Mouse (Mus musculus): Measurements from ENCODE around the gene Pknox2.

Pknox2 gene

DNA sequence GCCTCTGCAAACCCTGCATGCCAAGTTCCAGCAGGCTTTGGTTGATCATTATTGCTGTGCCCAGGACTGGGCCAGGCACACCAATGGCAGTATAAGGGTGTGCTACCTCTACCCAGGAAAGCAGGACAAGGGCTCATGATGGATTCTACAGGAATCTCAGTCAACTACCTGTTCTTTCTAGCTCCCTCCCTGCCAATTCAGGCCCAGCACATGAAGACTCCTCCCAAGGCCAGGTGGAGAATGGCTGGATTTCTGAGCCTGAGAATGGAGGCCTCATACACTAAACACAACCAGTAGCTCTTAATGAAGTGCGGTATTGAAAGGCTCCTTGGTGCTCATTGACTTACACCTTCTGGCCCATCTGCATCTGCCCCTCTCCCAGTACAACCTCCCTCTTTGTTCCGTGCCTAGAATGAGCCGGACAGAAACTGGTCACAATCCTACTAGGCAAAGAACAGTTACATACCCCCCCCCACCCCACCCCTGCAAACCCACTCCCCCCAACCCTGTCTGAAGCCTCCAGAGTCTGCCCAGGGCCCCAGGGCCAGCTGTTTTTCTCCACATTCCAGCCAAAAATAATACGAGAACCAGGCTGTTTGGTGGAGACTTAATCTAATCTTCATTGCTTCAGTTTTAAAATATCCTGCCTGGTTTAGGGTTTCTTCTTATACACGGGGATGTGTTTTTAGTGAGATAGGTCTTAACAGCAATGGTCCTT, 6.6 kb downstream of the Pknox2 start:
- no peak for DNase-seq (ENCODE audit: low spot score in 2 of 2)

DNA sequence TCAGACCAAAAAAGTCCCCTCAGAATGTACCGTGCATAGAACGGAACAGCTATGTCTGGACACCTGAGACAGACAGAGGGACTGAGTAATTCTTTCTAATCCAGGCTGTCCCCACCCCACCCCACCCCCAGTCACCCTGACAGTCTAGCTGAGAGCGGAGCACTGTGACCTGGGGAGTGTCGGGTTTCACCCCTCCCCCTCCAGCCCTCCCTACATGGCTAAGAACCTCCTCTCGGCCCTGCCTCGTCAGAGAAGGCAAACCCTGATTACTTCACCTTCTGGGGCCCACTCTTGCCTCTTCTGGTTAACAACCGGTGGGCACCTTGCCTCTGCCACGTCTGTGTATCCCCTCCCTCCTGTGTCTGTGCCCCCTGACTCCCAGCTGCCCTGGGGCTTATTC, 7.7 kb downstream of the Pknox2 start:
- no peak for DNase-seq (ENCODE audit: low spot score in 2 of 2)

DNA sequence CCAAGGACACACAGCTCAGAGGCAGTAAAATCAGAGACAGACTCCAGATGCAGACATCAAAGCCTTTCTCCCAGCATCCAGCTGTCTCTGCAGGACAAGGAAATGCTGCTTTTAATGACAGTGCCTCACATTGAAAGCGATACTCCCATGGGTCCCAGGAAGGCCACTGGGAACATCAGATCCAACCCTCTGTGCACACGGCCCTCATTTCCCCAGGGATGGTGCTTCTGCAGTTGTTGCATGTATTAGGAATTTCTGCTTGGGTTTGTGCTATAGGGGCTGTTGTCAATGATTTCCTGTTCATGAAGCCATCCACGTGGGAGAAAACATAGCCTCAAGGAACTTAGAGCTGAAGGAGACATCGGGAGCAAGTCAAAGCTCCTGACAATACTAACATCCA, 8.3 kb downstream of the Pknox2 start:
- no peak for DNase-seq (ENCODE audit: low spot score in 2 of 2)

DNA sequence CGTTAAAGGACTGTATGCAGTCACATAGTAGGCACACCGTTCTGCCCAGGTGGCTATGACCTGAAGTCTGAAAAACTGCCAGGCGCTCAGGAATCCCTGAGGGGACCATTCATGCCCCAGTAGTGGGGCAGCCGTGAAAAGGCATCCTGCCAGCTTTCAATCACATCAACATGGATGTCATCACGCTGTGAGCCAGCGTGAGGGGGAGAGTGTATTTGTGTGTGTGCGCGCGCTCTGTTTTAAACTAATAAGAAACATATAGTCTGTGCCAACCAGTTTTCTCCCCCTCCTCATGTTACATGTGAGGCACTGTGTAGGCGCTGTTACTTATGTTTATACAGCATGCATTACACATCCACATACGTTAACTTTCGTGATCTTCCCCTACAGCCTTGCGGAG, 10.9 kb downstream of the Pknox2 start:
- DNase-seq (ENCODE audit: low spot score in 2 of 2) = no peak

DNA sequence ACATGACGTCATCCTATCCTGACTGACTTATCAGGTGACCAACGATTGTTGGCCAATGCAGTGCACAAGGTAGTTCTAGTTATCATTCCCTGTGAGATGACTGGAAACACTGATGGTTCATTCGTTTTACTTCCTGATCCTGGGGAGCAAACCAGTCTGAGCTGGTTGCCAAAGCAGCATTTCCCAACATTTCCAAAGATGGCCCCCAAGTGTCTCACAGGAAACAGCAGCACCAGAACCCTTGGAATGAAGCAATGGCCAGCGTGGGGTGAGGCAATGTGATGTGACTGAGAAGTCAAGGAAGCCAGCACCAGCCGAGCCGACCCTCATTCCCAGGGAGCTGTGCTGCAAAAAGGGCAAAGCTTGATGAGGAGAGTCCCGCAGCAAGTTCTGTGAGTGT, 13.7 kb downstream of the Pknox2 start:
- DNase-seq (ENCODE audit: low spot score in 2 of 2) = no peak

DNA sequence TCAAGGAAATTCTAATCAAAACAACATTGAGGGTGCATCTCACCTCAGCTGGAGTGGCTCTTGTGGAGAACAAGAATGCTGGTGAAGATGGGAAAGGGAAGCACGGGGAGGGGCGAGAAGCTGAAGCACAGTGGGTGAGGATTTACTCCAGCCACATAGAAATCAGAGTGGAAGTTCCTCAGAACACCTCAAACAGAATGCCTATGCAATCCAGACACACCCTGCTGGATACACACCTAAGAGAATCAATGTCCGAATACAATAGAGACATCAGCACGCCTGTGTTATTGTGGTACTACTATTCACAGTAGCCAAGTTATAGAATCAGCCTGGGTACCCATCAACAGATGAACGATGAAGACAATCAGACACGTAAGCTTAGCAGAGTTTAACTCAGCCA, 18.2 kb downstream of the Pknox2 start:
- DNase-seq (ENCODE audit: low spot score in 2 of 2) = no peak

DNA sequence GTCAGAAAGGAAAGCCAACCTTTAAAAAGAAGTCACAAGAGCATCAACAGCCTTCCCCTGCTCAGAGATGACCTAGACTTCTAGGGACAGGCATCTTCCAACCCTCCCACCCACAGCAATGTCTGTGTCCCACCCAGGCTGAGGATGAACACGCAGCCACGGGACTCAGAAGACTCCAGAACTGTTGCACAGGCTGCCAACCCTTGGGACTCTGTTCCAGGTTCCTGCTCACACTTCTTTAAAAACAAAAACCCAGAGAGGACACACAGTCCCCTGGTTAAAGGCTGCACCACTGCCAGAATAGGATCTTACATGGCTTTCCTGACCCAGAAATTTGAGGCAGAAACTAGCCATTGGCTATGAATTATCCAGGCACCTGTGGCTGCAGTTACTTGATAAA, 21.0 kb downstream of the Pknox2 start:
- no peak for DNase-seq (ENCODE audit: low spot score in 2 of 2)

DNA sequence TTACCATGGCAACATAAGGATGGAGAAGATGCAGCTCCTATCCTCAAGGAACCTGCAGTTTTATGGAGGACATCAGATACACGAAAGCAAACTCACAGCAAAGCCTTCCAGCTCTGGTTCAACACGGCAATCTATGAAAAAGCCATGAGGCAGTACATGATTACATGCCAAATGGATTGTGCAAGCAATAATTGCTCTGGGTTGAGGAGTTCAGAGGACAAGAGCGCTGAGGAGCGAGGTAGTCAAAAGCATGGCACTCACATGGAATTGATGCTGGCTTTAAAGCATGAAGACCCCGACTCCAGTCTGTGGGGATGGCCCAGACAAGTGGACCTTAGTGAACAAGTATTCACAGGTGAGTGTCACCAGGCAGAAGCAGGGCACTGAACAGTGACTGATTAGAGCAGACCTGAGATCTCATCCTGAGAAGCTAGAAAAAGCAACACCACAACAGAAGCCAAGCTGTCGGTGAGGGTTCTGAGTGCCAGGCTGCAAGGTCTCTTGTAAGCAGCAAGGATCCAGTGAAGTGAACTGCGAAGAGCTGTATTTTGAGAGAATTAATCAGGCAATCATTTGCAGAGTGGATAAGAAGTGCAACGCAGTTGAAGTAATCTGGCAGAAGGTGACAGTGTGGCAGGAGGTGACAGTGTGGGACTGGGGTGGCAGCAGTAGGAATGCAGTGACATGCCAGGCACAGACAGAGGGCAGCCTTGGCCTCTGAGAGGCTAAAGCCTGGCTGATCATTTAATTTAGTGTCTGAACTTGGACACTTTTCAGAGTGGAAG, 22.3 kb downstream of the Pknox2 start:
- DNase-seq (ENCODE audit: low spot score in 2 of 2) = no peak

DNA sequence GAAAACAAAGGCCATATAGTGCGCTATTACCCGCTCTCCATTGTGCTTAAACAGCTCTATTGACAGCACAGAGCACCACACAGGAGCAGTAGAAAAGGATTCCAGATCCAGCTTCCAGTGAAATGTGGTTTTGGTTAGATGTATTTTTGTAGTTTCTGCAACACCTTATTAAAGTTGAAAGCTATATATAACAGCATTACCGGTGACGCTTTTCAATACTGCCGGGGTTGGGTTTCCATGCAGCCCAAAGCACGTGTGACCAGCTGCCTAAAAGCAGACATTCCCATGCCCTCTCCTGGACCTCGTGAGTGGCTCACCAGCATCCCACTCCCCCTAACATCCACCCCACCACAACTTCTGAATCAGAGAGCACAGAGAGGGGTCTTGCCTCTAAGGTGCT, 23.8 kb downstream of the Pknox2 start:
- DNase-seq (ENCODE audit: low spot score in 2 of 2) = no peak

DNA sequence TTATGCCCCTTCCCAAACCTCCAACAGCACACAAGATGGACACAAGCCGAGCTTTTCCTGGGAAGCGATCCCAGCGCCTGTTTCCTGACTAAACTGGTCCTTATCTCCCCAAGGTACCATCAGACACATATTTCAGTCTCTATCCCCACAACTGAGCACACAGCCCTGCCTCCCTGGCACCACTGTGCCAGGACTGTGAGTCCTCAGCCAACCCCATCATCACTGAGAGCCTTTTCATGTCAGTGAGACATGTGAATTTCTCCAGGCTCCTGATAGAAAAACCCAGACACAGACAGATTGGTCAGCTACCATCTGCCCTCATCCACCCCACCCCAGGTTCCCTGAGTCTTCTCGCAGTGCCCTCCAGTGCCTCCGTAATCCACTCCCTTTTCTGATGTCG, 24.2 kb downstream of the Pknox2 start:
- no peak for DNase-seq (ENCODE audit: low spot score in 2 of 2)

DNA sequence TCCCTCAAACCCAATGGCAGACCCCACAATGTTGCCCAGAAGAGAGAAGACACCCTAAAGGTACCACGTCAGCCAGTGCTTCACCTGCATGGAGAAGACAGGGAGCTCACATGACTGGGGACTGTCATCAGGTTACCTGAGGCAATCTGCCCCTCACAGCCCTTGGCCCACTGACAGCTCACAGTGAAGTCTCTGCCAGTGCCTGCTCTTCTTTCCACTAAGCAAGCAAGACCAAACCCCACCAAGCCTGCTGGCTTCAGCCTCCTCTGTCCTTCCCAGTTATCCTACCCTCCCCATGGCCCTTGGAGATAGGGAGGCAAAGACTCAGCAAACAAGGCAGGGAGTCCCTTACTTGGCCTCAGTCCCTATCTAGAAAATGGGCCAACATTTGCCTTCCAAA, 24.8 kb downstream of the Pknox2 start:
- DNase-seq (ENCODE audit: low spot score in 2 of 2) = no peak

DNA sequence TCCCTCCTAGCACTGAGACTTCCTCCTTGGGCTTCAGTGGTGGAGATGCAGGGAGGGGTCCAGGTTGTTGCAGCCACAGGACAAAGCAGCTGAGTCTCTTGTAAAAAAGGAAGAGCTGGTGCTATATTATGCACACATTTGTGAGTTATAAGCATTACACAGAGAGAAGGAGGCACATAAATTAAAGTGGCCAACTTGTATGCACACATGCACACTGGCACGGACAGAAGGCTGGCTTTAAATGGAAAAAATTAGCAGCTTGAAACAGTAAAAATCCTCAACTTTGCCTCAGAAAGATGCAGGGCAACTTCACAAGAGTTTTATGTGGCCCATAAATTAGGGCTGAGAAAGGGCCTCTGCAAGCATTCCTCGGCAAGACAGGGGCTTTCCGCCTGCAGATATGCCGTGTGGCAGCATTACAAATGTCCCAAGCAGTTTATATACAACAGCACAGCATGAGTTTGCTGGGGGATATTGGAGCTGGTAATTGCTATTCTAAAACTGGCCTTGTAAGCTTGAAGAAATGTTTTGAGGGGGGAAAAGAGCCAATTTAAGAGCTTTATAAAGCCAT, 25.4 kb downstream of the Pknox2 start:
- no peak for DNase-seq (ENCODE audit: low spot score in 2 of 2)

DNA sequence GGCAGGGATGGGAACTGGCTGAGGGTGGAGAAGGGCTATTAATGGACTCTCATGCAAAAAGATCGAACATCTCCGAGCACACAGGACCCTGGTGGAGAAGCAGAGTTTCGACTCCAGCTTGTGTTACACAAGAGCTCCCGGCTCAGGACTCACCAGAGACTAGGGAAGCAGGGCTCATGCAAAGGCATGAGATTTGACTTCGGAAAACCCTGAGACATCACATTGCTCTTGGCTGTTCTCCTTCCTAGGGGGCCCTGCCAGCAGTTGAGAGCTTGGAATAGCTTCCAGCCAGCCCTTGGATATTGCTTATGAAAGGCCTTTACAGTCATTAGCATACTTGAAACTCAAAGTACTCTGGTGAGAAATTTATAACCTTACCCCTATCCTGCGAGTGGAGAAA, 26.4 kb downstream of the Pknox2 start:
- no peak for DNase-seq (ENCODE audit: low spot score in 2 of 2)

DNA sequence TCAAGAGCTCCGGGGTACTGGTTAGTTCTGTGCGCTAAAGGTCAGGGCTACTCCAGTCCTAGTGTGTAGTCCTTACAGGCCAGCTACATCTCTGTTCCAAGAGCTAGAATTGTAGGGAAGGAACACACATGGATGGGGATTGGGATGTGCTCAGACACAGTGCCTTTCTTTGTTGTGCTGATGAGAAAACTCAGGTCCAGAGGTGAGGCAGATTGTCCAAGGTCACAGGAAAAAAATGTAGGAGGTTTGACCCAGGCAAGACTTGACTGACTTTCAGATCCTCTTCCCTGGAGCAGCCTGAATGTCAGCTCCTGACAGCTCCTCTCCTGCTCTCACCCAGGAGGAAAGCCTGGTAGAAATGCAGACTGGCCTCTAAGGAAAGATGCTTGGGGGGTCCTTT, 29.7 kb downstream of the Pknox2 start:
- no peak for DNase-seq (ENCODE audit: low spot score in 2 of 2)

DNA sequence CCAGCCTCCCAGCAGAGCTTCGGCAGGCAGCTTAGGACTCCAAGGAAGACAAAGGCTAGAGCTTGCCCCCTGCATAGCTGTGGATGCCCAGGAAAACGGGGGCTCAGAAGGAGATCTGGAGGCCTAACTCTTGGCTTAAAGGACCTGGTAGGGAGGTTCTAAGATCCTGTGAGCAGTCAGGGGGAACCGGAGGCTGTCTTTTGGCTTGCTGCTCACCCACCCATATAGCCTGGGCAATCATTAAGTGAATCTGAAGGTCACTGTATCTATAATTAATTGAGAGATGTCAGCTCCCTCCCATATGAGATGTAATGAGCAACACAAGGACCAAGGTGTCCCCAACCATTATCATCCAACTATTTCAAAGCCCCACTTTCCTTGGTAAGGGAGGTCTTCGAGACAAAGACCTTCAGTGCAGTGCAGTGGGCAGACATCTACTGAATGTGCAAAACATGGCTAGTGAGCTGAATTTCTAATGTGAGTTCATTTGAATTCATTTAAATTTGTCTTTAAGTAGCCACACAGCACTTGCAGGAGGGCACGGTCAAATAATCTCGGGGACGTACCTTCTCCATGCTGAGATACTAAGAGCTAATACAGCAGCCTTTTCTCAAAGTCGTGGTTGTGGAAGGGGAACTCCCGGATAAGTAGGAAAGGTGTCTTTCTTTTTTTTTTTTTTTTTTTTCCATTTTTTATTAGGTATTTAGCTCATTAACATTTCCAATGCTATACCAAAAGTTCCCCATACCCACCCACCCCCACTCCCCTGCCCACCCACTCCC, 30.4 kb downstream of the Pknox2 start:
- DNase-seq (ENCODE audit: low spot score in 2 of 2) = no peak

DNA sequence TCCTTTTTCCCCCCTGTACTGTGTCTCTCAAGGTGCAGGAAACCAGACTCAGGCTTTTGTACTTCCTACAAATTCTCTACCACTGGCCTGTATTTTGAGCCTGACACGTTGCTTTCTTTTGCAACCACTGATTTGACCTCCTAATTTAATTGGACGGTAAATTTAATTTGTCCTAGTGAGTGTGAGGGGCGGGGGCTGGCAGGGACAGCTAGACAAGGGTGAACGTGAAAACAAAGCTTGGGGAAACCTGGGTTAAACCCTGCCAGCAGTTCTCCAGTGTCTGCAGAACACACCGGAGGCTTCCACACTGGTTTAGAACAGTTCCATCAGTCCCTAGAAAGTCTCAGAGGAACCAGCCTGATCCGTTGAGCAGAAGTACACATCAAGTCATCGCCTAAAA, 31.4 kb downstream of the Pknox2 start:
- DNase-seq (ENCODE audit: low spot score in 2 of 2) = no peak

DNA sequence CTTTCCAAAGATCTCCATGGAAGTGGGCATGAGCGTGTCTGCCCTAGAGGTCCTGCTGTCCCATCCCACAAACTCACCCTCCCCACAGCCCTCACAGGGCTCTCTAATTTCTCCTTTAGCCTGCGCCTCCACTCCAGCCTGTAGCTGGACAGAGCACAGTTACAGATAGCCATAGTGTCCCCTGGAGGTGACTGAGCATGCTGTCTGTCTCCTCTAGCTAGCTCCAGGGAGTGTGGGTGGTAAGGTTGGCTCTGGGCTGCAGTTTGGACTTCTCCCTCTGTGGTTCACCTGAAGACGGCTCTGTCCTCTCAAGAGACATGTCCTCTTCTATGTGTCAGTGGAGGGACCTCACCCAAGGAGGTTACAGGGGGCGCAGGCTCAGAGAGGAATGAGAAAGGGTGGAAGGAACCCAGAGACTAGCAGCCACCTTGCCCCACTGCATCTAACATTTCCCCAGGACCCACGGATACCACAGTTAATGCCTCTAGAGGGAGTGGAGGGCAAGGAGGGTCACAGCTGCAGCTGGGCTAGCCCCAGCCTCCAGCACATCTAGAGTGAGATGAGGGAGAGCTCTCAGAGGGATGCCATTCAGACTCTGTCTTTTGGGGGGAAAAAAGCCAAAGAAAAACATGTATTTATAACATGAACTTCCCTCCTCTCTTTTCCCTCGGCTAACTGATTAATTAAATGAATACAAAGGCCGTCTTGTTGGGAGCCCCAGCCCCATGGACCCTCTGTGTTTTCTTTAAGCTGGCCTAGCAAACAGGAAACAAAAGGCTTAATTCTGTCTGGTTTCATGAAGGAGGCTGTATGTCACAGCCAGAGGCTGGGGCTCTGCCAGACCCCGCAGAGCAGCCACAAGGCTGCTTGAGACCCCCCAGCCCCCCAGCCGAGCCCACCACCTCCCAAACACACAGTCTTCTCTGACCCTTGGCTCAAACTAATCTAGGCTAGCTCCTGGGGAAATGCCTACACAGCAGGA, 32.6 kb downstream of the Pknox2 start:
- no peak for DNase-seq (ENCODE audit: low spot score in 2 of 2)

DNA sequence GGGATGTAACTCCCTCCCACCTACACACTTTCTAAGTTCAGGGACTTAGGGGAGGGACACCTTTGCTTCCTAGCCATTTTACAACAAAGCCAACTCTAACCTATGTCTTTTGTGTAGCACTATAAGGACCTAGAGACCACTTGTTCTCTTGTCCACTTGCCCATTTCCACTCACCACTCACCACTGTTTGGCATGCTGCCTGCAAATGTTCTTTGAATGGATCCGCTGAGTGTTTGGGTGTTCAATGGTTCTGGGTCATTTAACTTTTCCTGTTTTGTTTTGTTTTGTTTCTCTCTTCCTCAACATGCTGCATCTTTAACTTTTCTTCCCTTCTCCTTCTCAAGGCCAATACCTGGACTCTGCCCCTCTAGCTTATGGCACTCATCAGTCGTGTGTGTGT, 39.7 kb downstream of the Pknox2 start:
- no peak for DNase-seq (ENCODE audit: low spot score in 2 of 2)

DNA sequence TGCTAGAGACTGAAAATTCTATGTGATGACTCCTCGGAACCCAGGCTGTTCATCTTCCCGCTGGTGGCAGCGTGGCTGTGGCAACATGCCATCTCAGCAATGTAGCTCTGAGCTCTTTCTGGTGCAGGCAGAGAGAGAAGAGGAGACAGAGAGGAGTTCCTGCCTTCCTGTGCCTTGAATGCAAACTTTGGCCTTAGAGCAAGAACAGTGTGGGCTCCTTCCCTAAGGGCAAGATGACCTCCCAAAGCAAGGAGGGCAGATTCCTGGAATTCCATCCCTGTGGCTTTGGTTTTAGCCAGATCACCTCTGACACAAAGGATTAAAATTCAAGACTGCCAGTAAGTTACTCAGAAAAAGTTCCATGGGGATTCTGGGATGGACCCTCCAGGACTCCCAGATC, 40.4 kb downstream of the Pknox2 start:
- DNase-seq (ENCODE audit: low spot score in 2 of 2) = no peak

DNA sequence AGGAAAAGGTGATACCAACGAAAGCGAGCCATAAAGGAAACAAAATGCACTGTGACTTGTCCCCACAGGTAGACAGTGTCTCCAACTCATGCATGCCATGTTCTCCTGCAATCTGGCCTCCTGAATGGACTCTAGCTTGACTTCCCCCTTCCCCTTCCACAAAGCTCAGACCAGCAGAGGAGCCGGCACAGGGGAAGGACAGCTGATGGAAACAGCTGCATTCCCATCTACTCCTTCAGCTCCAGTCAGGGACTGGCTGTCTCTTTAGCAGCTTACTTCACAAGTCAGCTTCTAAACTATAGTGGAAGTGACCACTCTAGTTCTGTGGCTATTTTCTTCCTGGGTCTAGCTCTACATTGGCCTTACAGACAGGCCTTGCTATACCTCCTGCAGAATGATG, 43.0 kb downstream of the Pknox2 start:
- no peak for DNase-seq (ENCODE audit: low spot score in 2 of 2)

DNA sequence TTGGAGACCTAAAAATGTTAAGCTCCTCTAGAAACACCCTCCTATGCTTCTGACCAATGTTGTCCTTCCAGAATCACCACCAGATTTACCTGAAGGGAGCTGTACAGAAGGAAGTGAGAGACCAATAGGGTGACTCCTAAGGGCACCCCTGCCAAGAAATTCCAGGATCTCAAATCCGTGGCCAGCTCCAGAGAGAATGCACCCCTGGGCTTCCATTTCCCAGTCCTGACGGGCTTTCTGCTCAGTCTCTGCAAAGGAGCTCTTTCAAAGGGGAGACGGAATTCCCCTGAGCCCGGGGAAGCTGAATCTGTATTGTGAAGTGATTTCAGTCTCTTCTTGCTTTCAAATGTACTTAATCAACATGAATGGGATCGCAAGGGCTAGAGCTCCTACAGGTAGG, 43.4 kb downstream of the Pknox2 start:
- DNase-seq (ENCODE audit: low spot score in 2 of 2) = no peak

Measured in cerebellum, postnatal 4 days (tissue).